Mouse (Mus musculus) Muller cell, postnatal 12 days (primary cell): ENCODE measurements around the gene Plscr1.

Experiments used
- DNase-seq: peaks from one replicate; pipeline ENCODE4 v3.0.0-alpha.2; 2015; ENCODE audit errors: inconsistent ontology term

Plscr1 gene

DNA sequence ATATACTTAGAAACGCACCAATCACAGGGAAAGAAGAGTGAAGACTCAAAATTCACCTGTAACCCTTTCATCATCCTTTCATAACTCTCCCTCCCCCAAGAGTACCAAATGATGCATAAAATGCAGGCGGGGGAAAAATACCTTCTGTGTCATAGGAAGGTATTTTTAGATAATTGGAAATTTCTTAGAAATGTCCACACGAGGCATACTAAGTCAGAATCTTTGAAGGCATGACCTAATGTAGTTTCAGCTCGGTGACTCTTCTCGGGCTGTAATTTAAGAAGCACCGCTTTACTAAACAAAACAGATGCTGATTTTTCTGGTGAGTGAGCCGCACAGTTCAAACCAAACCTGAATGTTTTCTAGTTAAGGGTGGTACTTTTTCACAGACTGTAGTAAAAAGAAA is at the start of gene Plscr1:
Gene Plscr1 (plus strand): TSS at position 304 of the 406 bp plus-strand sequence.
- DNase-seq: peak; percentile 44

DNA sequence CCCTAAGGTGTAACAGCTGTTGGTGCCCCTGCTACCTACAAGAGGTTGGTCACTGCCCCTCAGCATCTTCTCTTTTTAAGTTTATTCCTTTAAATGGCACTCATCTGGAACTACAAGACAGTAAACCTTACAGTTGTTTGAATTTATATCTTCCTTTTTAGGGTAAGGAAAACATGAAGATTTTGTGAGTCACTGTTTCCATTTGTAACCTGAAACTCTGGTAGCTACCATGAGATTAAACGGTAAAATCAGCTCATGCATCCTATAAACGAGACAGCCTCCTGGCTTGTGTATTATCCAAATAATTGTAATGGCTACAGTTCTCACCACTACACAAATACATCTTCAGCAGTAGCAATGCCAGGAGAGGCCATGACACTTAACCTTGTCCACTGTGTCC is 45.2 kb upstream of the Plscr1 start:
- DNase-seq: no peak

DNA sequence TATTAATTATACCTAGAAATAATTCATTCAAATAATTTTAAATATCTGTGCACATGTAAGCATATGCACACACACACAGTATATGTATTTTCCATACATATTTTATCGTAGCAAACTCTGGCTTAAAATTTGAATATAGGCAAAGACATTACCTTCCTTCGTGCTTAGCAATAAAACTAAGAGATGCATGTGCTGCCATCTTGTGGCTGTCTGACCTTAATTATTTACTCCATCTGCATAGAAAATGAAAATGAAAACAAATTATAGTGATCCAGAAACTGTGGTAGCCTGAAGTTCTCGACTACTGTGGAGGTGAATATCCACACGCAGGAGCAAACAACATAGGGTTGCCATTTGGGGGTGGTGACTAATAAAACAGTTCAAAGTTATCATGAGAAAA is 42.2 kb upstream of the Plscr1 start:
- peak; percentile 31 for DNase-seq

DNA sequence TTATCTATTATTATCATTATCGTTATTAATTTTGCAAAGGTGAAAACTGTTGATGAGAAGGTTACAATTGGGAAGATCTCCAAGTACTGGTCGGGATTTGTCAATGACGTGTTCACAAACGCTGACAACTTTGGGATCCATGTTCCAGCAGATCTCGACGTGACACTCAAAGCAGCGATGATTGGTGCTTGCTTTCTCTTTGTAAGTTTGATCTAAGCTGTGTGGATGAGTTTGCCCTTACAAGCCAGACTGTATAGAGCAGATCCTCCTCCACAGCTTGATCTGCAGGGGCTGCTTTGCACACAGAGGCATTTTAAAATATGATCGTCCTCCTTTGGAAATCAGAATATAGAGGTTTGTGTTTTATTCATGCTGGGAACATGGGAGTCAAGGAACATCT is 41.8 kb upstream of the Plscr1 start:
- peak; percentile 3 for DNase-seq

DNA sequence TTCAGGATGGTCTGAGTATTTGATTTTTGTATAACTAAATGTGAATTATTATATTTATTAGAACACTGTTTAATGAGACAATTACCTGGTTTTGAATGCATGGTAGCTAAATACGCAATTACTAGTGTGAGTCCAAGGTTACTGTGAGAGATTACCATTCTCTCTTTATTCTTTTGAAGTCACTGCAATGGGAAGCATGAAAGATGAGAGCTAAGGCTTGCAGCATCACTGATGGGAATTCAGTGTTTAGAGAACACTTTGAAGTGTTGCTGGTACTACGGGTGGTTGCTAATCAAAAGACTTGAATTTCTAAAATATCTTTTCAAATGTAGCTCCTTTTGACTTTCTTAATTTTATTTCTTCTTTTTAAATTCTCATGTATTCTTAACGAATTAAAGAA is 39.7 kb upstream of the Plscr1 start:
- DNase-seq: no peak

DNA sequence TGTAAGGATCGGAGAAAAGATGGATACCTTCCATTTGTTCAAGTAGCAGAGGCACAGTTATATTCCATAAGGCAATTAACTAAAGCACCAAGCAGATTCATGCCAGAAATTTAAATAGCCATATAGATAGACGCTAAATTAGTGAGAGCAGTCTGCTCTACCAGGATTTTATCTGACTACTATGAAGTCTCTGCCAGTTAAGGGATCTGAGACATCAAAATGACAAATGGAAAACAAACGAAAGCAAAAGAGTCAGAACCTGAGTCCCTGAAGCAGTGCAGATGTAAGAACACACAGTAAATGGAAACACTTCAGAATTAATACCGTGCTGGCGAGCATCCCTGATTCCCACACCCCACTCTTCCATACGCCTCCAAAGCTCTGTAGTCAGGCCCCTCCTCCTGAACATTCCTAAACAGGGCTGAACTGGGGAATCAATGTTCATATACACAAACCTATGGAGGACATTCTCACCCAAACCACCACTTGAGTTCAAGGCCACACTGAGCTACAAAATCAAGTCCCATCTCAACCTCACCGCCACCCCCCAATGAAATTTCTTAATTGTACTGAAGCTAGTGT is 39.1 kb upstream of the Plscr1 start:
- DNase-seq: no peak

DNA sequence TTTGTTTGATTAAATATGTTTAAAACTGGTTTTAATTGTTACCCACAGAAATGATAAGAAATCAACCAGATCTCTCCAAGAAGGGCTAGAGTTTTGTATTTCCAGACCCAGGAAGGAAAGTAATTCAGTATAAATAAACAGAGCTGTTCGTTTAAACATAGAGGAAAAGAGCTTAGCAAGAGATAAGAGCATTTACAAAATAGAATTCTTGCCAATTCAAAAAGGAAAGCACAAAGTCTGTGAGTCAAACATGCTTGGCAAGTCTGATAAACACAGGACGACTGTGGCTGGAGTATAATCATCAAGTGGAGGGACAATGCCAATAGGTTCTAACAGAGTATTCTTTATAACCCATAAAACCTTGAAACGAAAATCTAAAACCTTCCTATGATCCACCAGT is 38.5 kb upstream of the Plscr1 start:
- no peak for DNase-seq

DNA sequence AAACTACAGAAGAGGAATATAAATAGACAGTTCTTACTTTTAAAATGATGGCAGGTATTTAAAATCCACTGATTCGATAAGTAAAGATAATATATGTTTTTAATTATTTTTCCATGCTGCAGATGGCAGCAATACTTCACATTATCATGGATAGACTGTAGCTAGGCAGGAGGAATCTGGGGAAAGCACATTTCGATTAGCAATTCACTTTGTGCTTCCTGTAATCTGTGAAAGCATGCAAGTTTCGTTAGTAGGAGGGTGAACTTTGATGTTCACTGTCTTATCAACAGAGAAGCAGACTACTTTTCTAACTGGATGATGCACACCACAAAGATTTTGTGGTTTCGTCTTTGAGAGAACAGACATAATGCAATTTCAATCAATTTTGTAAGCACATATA is 32.1 kb upstream of the Plscr1 start:
- DNase-seq: peak; percentile 18

DNA sequence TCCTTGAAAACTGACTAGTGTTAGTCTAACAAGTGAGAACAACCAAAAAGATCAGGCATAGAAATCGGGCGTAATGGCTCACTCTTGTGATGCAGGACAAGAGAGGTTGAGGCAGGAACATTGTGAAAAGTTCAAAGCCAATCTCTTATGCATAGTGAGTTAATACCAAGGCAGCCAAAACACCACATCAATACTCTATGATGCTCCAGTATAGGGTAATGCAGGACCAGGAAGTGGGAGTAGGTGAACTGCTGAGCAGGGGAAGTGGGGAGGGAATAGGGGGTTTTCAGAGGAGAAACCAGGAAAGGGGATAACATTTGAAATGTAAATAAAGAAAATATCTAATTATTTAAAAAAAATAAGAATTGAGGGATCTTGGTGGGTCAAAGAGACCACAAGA is 31.7 kb upstream of the Plscr1 start:
- no peak for DNase-seq

DNA sequence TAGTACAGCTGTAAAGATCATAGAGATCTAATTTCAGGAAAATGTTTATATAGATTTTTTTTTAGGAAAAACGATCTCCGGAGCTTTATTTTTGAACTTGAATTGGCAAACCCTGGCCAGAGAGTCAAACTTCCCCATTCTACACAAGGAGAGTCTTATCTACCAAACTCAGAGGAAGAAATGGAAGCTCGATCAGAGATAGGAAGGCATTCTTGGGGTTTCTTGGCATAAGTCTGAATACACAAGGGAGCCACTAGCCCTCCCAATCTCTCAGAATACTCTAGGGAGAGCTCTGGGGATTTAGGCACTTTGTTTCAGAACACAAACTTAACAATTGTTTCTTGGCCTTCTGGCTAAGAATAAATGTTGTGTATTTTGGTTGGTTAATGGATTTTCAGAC is 29.4 kb upstream of the Plscr1 start:
- DNase-seq: no peak

DNA sequence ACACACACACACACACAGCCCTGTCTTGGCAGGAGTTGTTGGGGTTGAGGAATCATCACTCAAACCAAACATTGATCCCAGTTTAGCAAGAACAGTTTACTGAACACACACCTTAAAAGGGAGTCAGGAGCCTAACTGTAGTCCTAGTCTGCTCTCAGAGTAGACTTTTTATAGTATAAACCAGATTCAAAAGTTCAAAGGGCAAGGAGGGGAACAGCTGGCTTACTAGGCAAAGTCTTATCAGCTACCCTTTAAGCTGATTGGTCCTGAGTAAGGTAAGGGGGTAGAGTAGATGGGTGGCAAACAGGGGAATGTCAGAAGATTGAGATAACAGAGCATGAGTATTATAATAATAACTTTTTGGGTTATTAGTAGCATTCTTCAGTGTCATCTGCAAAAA is 28.1 kb upstream of the Plscr1 start:
- DNase-seq: no peak

DNA sequence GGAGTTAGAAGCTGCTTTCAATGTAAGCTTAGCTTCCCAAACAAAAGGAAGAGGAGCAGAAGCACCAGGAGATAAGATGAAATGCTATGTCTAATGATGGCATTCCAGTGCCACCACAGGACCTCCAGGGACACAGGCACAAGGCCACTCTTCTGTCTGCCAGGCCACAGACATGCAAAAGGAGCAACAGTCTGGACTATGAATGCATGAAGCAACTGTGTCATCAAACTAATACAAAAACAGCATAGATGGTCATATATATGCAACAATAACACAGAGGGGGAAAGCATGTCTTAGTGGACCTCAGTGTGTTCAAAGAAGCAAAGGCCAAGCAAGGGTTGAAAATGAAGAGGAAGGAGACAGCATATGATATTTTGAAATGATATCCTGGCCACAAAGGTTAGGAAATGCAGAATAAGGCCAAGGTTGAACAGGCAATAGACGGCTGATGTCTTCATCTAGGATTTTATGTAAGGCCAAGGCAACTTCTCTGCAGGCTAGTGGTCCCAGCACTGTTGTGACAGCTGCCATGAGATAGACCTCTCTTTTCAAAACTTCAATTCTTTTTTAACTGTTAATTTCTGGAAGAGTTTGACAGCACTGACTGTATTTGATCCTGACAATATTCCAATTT is 24.8 kb upstream of the Plscr1 start:
- DNase-seq: no peak

DNA sequence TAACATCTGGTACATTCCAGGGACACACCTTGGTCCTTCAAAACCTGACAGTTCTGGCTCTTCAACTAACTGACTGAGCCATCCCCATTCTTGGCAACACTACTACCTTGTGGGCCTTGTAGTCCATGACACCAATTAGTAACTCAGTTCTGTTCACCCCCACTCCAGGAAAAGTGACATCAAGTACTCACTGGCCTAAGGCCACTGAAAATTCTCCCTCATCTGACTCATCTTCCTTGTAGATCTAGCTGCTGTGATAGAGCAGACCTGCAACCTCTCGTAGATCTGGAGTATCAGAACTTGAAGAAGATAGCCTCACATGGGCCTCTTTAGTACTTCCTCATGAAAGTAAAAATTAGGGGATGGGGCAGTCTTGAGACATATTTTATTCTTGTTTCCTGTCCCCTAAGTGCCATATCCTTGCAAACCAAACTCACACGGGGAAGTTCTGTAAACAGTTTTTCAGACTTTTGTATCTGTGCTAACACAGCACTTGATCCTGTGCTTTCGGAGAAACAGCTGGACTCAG is 23.4 kb upstream of the Plscr1 start:
- peak; percentile 22 for DNase-seq

DNA sequence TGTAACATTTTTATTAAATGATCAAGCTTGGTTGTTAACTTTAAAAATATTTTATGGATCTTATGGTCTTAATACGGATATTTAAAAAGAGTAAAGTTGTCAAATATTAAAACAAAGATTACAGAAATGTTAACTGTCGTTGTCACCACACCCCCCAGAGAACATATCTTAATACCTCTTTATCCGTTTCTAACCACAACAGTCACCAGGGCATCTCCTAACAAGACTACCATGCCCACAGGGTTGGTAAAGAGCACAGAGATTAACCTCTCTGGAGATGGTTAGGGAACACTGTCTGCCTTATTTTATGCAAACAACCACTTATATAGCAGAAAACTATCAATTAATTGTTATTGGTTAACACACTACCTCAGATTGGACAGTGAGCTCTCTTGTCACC is 22.8 kb upstream of the Plscr1 start:
- no peak for DNase-seq

DNA sequence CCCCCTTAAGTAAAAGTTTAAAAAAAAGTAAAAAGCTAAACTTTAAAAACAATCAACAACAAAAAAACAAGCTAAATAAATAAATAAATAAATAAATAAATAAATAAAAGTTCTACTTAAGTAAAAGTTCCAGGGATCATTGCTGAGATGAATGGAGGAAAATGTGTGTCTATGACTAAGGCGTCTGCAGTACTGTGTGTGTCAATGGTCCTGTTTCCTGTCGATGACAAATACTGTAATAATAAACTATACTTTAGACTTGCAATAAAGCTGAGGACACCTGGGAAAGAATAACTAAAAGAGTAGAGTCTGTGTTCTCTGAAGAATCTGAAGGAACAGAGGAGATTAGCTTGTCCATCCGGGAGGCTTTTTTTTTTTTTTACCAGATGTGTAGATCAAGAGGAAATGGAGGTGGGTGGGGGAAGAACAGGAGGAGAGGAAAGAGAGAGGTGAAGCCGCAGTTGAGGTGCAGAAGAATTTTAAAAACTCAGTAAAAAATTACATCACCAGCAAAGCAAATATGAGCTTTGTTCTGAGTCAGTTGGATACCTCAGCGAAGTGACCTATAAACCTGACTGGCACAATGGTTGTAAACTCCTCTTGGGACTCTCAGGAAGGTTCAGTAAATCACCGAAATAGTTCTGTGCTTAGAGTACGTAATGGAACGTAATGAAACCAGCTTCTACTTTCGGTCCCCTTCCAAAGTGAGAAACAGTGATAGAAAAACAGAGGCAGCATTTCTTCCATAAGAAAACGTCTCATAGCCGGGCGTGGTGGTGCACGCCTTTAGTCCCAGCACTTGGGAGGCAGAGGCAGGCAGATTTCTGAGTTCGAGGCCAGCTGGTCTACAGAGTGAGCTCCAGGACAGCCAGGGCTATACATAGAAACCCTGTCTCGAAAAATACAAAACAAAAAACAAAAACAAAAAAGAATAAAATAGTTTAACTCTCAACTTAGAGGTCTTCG is 20.4 kb upstream of the Plscr1 start:
- no peak for DNase-seq

DNA sequence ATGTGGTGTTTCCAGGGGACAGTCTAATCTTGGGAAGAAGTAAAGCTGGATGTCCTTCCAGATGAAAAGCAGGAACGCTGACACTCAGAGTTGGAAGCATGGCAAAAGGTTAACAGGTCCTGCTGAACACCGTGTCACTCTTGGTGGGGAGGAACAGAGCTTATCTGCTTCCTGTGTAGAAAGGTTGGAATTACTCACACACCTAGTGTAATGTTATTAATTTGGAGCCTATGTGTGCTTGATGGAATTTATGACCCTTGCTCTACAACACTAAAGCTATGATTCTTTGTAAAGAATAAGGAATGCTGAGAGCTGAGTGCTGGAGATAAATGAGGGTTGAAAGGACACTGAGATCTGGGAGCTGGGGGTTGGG is 19.7 kb upstream of the Plscr1 start:
- DNase-seq: no peak

DNA sequence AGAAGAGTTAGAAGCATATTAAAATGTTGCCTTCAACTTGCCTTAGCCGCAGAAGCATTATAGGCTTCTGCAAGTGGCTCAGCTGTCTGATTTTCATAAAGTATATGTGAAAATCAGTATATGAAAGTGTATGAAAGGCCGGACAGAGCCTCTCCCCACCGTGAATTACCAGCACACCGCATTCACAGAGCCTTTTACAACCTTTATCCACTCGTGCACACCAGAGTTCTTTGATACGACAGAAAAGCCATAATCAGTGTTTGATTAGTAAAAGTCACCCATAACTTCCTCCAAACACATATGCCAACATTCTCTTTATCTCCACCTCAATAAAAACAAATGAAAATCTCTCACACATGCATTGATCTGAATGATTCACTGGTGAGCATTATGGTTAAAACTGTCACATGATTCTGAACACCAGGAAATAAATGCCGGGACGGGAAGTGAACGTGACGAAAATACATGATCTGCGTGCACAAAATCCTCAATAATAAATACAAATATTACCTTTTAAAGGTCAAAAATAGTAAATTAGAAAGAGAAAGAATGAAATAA is 14.6 kb upstream of the Plscr1 start:
- no peak for DNase-seq

DNA sequence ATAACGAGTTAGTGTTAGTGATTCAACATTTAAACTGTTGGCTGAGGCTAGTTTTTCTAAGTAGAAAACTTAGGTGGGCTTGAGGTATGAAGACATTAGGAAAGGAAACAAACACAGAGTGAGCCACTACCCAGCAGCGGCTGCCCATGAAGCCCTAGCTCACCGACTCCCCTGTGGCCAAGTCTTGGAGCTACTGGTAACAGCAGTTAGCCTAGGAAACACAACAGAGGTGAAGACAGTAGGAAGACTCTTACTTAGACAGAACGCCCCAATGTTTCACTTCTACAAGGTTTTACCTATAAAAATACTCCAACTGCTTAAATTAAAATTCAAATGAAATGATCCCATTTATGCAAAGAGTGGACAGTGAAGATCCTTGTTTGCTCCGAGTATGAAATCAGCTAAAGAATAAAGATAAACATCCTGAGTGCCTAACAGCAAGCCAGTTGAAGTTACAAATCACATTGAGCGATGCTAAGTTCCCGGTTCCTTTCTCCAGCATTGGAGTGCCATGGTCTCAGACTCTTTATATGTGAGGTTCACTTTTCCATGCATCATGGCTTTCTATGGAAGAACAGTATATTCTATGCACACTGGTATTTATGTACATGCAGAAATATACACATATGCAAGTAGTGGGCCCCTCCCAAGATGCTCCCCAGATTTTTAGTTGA is 640 bp upstream of the Plscr1 start:
- no peak for DNase-seq

DNA sequence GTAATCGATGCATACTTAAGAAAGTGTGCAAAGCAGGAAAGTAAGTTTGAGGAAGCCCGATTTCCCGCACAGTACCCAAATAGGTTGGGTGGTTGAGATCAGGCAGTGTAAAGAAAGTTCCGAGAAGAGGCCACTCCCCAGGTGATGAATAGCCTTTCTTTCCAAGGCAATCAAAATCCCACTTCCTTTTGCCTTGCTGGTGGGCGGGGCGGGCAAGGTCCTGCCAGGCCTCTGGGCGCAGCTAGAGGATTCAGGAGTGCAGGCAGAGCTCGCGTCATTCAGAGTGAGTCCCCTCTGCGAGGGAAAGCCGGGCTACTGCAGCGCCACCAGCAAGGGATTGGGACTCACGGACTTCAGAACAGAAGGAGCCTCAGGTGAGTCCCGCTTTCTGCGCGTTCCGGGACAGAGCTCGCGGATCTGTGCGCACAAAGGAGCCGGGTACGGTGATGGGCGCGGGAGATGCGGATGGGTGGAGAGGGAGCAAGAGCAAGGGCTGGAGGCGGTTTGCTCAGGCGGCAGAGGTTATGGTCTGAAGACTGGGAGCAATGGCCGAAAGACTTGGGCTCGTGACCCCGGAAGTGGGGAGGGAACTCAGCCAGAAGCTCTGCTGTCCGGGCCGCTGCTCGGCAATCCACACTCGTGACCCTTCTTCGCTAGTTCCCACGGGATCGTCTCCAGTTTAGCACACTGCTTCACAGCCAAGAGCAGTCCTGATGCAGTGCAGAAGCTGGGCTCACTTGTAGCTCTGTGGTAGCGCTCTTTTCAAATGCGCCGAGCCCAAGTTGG is 630 bp downstream of the Plscr1 start:
- DNase-seq: peak; percentile 87

DNA sequence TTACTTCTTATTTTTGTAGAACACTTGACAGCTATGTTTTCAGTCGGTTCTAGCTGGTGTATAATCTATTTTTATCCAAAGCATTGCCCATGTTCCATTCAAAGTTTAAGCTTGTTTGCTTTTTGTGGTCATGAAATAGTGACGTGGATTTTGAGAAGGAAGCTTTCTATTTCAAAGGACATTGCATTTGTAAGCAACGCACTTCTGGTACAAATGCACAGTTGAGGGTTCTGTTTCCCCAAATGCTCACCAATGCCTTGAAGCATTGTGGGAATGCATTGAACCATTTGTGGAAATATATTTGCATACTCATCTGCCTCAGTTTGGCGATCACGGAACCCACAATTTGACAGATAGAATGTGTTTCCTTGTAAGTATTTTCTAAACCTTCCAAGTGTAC is 3.2 kb downstream of the Plscr1 start:
- DNase-seq: no peak
